Mouse (Mus musculus): Measurements from ENCODE around the gene Enho. TPM values are rescaled to one million over a fixed set of nuclear protein-coding genes. Genes with fewer than 3 reads are reported as not detected.

Gene Enho
- polyA plus RNA-seq, 1 experiment from 2014 or later: 23.2 TPM

DNA sequence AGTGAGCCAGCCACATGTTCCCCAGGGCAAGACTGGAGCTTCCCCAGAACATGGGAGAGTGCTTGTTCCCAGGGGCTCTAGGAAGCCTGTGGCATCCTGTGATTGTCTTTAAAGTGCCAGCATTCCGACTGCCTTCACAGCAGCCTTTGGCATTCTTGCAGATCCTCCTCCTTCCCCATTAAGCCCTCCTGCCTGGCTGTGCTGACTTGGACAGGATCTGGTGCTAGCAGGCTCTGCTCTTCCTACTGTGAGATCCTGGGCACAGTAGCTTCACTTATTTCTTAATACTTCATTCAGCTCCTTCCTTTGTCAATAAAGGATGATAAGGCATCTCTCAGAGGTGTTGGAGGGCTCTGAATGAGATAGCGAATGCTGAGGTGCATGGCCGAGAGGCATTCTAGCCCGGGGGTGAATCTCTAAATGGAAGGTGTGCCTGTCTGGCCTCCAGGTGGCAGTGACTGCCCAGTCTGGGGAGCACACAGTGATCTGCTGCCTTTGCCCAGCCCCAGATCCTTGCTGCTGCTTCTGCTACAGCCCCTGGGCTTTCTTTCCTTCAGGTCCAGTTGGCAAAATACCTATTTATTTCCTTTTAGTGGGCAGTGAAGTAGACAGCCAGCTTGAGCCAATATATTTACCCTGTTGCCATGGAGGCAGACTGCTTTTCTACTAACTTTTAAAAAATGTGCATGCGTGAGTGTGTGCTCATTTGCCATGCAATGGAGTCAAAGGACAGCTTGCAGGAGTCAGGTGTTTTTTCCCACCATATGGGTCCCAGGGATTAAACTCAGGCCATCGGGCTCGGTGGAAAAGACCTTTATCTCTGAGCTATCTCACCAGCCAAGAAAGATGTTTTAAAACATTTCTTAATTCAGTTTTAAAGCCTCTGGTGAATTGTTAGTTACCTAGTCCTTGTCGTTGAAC lies 35.4 kb downstream of the Enho start:
- no peak overlapping the region for H3K4me3 ChIP-seq
- no peak overlapping the region for H3K9ac ChIP-seq
- no peaks in the 10 kb centered on the region; the same call in 1 of the 2 replicates for H3K4me1 ChIP-seq
- ATAC-seq (ENCODE audit: insufficient number of reproducible peaks, insufficient read depth, low FRiP score, low TSS enrichment, low read depth): no peak
- no peak overlapping the region for H3K27ac ChIP-seq
- WGBS: 45% methylated on average over 8 of the region's 8 CpGs
- H3K27me3 ChIP-seq: peaks cover 30% of the 10 kb centered on the region
- H3K4me2 ChIP-seq: no peak overlapping the region
- H3K9me3 ChIP-seq: no peaks in the 10 kb centered on the region
- H3K36me3 ChIP-seq: no peaks in the 10 kb centered on the region

DNA sequence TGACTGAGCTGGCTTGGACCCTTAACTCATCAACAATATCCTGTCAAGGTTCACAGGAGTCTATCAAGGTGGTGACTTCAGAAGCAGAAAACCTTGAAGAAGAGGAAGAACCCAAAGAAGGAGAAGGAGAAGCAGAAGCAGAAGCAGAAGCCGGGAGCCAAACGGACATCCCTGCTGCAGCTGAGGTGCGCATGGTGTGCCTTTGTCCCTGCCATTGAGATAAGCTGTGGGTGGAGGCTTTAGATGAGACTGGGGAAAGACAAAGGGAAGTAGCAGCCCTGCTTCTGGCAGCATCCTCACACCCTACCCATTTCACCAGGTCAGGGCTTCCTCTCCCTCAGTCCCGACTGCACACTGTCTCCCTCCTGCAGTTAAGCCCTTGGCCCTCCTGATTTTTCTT lies 37.3 kb downstream of the Enho start:
- H3K4me2 ChIP-seq: no peak overlapping the region
- peaks cover 27% of the 10 kb centered on the region for H3K27me3 ChIP-seq
- ATAC-seq (ENCODE audit: insufficient number of reproducible peaks, insufficient read depth, low FRiP score, low TSS enrichment, low read depth): no peak
- no peak overlapping the region for H3K4me3 ChIP-seq
- no peaks in the 10 kb centered on the region for H3K4me1 ChIP-seq
- no peaks in the 10 kb centered on the region for H3K9me3 ChIP-seq
- H3K36me3 ChIP-seq: no peaks in the 10 kb centered on the region
- no peak overlapping the region for H3K9ac ChIP-seq
- 52% methylated on average over 4 of the region's 4 CpGs for WGBS
- no peak overlapping the region for H3K27ac ChIP-seq

Other genes starting within 250 kb of the Enho start
- 7.6 and 9.6 TPM in 2 replicates for gene Kif24, start 175.4 kb downstream of the Enho start, polyA plus RNA-seq (2015; fragmentation: Nextera tagmentation; extraction: Ambion mirVana)
- 49.5 and 54.1 TPM in 2 replicates for gene Nudt2, start 175.2 kb downstream of the Enho start, polyA plus RNA-seq (2015; fragmentation: Nextera tagmentation; extraction: Ambion mirVana)
- gene AI464131, start 137.2 kb downstream of the Enho start, polyA plus RNA-seq (2015; fragmentation: Nextera tagmentation; extraction: Ambion mirVana): 8.3 and 12.2 TPM in 2 replicates
- gene 1110017D15Rik, start 123.0 kb downstream of the Enho start, polyA plus RNA-seq (2015; fragmentation: Nextera tagmentation; extraction: Ambion mirVana): 3.2 and 5.7 TPM in 2 replicates
- 1.8 and 3.1 TPM in 2 replicates for gene Fam219a, start 70.8 kb downstream of the Enho start, polyA plus RNA-seq (2015; fragmentation: Nextera tagmentation; extraction: Ambion mirVana)
- 1.0 and 1.3 TPM in 2 replicates for gene Dnaic1, start 70.5 kb downstream of the Enho start, polyA plus RNA-seq (2015; fragmentation: Nextera tagmentation; extraction: Ambion mirVana)
- gene Cntfr, start 56.8 kb upstream of the Enho start, polyA plus RNA-seq (2015; fragmentation: Nextera tagmentation; extraction: Ambion mirVana): 11.2 and 16.3 TPM in 2 replicates
- 427 and 512 TPM in 2 replicates for gene Il11ra1, start 59.7 kb upstream of the Enho start, polyA plus RNA-seq (2015; fragmentation: Nextera tagmentation; extraction: Ambion mirVana)
- gene Rpp25l, start 73.2 kb upstream of the Enho start, polyA plus RNA-seq (2015; fragmentation: Nextera tagmentation; extraction: Ambion mirVana): 84.5 and 93.3 TPM in 2 replicates
- gene Dctn3, start 82.8 kb upstream of the Enho start, polyA plus RNA-seq (2015; fragmentation: Nextera tagmentation; extraction: Ambion mirVana): 123 and 128 TPM in 2 replicates
- gene Arid3c, start 90.8 kb upstream of the Enho start, polyA plus RNA-seq (2015; fragmentation: Nextera tagmentation; extraction: Ambion mirVana): 0.15 and 0.20 TPM in 2 replicates
- gene Galt, start 114.9 kb upstream of the Enho start, polyA plus RNA-seq (2015; fragmentation: Nextera tagmentation; extraction: Ambion mirVana): 43.4 and 47.9 TPM in 2 replicates
- 83.8 and 87.7 TPM in 2 replicates for gene Sigmar1, start 115.8 kb upstream of the Enho start, polyA plus RNA-seq (2015; fragmentation: Nextera tagmentation; extraction: Ambion mirVana)
- gene Ccl27a, start 133.9 kb upstream of the Enho start, polyA plus RNA-seq (2015; fragmentation: Nextera tagmentation; extraction: Ambion mirVana): 63.5 and 65.5 TPM in 2 replicates